Comparison of ENCODE assay signal across 25 mouse cellular contexts in the genomic region with DNA sequence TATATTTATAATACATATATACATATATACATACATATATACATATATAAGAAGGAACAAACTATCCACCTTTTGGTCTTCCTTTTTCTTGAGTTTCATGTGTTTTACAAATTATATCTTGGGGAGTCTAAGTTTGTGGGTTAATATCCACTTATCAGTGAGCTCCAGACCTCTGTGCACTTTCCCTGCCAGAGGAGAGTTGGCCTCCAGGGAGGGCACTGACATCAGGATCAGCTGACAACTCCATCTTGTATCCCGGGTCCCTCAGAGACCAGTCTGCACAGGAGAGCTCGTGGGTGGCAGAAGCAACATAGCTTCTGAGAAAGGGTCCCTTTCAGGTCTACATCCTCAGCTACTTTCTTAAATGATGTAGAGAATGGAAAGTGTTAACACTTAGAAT. TPM values are rescaled to one million over a fixed set of nuclear protein-coding genes. Genes with fewer than 3 reads are reported as not detected.
"Had no signal": no experiment of that assay in that cellular context is flagged by ENCODE, and none has a peak within 500 bp of the region (broad histone marks: within the 10 kb centered on the region; RNA-seq: fewer than 3 reads in every experiment).

No protein-coding gene starts in this region.

- H3K27me3 ChIP-seq: neural tube, embryonic 12.5 days; neural tube, embryonic 13.5 days; neural tube, embryonic 15.5 days; stomach, embryonic 15.5 days had no signal

- H3K36me3 ChIP-seq: neural tube, embryonic 12.5 days; neural tube, embryonic 13.5 days; neural tube, embryonic 15.5 days; stomach, embryonic 15.5 days had no signal

- DNase-seq: retina, postnatal 1 day; right cerebral cortex, adult 18-20 months; right cerebral cortex, postnatal 14 days; right cerebral cortex, postnatal 25 days; right cerebral cortex, postnatal 4 days; spleen, adult 18-20 months; thymus, adult 18-20 months; thymus, adult 2 months; thymus, postnatal 14 days; thymus, postnatal 25 days; thymus, postnatal 36 days; thymus, postnatal 4 days had no signal

- H3K27ac ChIP-seq: neural tube, embryonic 12.5 days; neural tube, embryonic 13.5 days; neural tube, embryonic 15.5 days; stomach, embryonic 15.5 days; stomach, postnatal 0 days had no signal

- H3K9ac ChIP-seq: neural tube, embryonic 12.5 days; neural tube, embryonic 13.5 days; neural tube, embryonic 15.5 days; stomach, embryonic 15.5 days had no signal

- H3K4me3 ChIP-seq: neural tube, embryonic 12.5 days; neural tube, embryonic 13.5 days; neural tube, embryonic 15.5 days; stomach, embryonic 15.5 days had no signal

- H3K4me1 ChIP-seq: neural tube, embryonic 12.5 days; neural tube, embryonic 13.5 days; neural tube, embryonic 15.5 days; stomach, embryonic 15.5 days had no signal

- H3K9me3 ChIP-seq: neural tube, embryonic 12.5 days; neural tube, embryonic 13.5 days; neural tube, embryonic 15.5 days; stomach, embryonic 15.5 days had no signal

RNA-seq across cellular contexts. Expression of a gene that starts 30.0 kb away (rescaled TPM):
- total RNA-seq: neutrophil, adult 5-6 weeks had no signal
- polyA plus RNA-seq: thymus, adult 2 months had no signal

RNA-seq across cellular contexts. Expression of a gene that starts 52.8 kb away (rescaled TPM):
- total RNA-seq: neutrophil, adult 5-6 weeks had no signal
- polyA plus RNA-seq: neural tube, embryonic 12.5 days; neural tube, embryonic 13.5 days; neural tube, embryonic 14.5 days; neural tube, embryonic 15.5 days; small intestine, adult 2 months; spleen, adult 2 months; stomach, embryonic 14.5 days; stomach, embryonic 15.5 days; stomach, embryonic 16.5 days; stomach, postnatal 0 days; thymus, adult 2 months; thymus, postnatal 0 days; urinary bladder, adult 2 months had no signal
